Mouse (Mus musculus): Measurements from ENCODE around the gene Ttc30a1.
A peak's percentile ranks its signal among the peaks of the same experiment; 100 is the strongest.

Gene Ttc30a1

GRCm38 (mm10) chr2:75981440-75982081, at the start of gene Ttc30a1:
Gene Ttc30a1, minus strand, starts transcription at chr2:75981967.
- DNase-seq (ENCODE audit: low spot score in 2 of 2), result peak; percentile 76 to 86

- peak; percentile 81 to 87 for DNase-seq (ENCODE audit: low spot score in 2 of 2)
Measured at GRCm38 (mm10) chr2:76030080-76030479, 48.3 kb upstream of the Ttc30a1 start.

- peak; percentile 34 for DNase-seq (ENCODE audit: low spot score in 2 of 2)
Measured at GRCm38 (mm10) chr2:76029081-76029901, 47.5 kb upstream of the Ttc30a1 start.

- DNase-seq (ENCODE audit: low spot score in 2 of 2), result no peak
Measured at GRCm38 (mm10) chr2:76016890-76017289, 35.1 kb upstream of the Ttc30a1 start.

GRCm38 (mm10) chr2:76016136-76016535, 34.4 kb upstream of the Ttc30a1 start:
- DNase-seq (ENCODE audit: low spot score in 2 of 2), result no peak

GRCm38 (mm10) chr2:76015460-76015859, 33.7 kb upstream of the Ttc30a1 start:
- DNase-seq (ENCODE audit: low spot score in 2 of 2), result no peak

- no peak for DNase-seq (ENCODE audit: low spot score in 2 of 2)
Measured at GRCm38 (mm10) chr2:76014659-76015058, 32.9 kb upstream of the Ttc30a1 start.

- DNase-seq (ENCODE audit: low spot score in 2 of 2), result no peak
Measured at GRCm38 (mm10) chr2:76006194-76006593, 24.4 kb upstream of the Ttc30a1 start.

GRCm38 (mm10) chr2:76002899-76003298, 21.1 kb upstream of the Ttc30a1 start:
- DNase-seq (ENCODE audit: low spot score in 2 of 2), result no peak

GRCm38 (mm10) chr2:76001392-76001791, 19.6 kb upstream of the Ttc30a1 start:
- DNase-seq (ENCODE audit: low spot score in 2 of 2), result peak; percentile 31 to 50

- DNase-seq (ENCODE audit: low spot score in 2 of 2), result no peak
Measured at GRCm38 (mm10) chr2:75999636-76000035, 17.9 kb upstream of the Ttc30a1 start.

- no peak for DNase-seq (ENCODE audit: low spot score in 2 of 2)
Measured at GRCm38 (mm10) chr2:75998692-75999091, 16.9 kb upstream of the Ttc30a1 start.

GRCm38 (mm10) chr2:75997726-75998125, 16.0 kb upstream of the Ttc30a1 start:
- no peak for DNase-seq (ENCODE audit: low spot score in 2 of 2)

- no peak for DNase-seq (ENCODE audit: low spot score in 2 of 2)
Measured at GRCm38 (mm10) chr2:75994841-75995240, 13.1 kb upstream of the Ttc30a1 start.

- DNase-seq (ENCODE audit: low spot score in 2 of 2), result no peak
Measured at GRCm38 (mm10) chr2:75991581-75992205, 9.9 kb upstream of the Ttc30a1 start.

GRCm38 (mm10) chr2:75990885-75991539, 9.2 kb upstream of the Ttc30a1 start:
- DNase-seq (ENCODE audit: low spot score in 2 of 2), result peak; percentile 35 to 36

GRCm38 (mm10) chr2:75989694-75990093, 7.9 kb upstream of the Ttc30a1 start:
- DNase-seq (ENCODE audit: low spot score in 2 of 2), result no peak

- no peak for DNase-seq (ENCODE audit: low spot score in 2 of 2)
Measured at GRCm38 (mm10) chr2:75988779-75989363, 7.1 kb upstream of the Ttc30a1 start.

- DNase-seq (ENCODE audit: low spot score in 2 of 2), result no peak
Measured at GRCm38 (mm10) chr2:75988378-75988777, 6.6 kb upstream of the Ttc30a1 start.

- DNase-seq (ENCODE audit: low spot score in 2 of 2), result no peak
Measured at GRCm38 (mm10) chr2:75987739-75988138, 6.0 kb upstream of the Ttc30a1 start.

- peak; percentile 40 to 81 for DNase-seq (ENCODE audit: low spot score in 2 of 2)
Measured at GRCm38 (mm10) chr2:75985124-75985523, 3.4 kb upstream of the Ttc30a1 start.

- no peak for DNase-seq (ENCODE audit: low spot score in 2 of 2)
Measured at GRCm38 (mm10) chr2:75983847-75984246, 2.1 kb upstream of the Ttc30a1 start.
